In genomic region chr15:84846216-84846615, GRCm38 (mm10) we compare ENCODE assay signal across 13 mouse cellular contexts. TPM values are rescaled to one million over a fixed set of nuclear protein-coding genes. Genes with fewer than 3 reads are reported as not detected.
"Had no signal": no experiment of that assay in that cellular context is flagged by ENCODE, and none has a peak within 500 bp of the region (broad histone marks: within the 10 kb centered on the region; RNA-seq: fewer than 3 reads in every experiment).

No protein-coding gene starts in this region.

- H3K9me3 ChIP-seq: limb, embryonic 12.5 days; liver, embryonic 13.5 days; lung, embryonic 15.5 days; megakaryocyte, embryonic 14.5 days; midbrain, embryonic 13.5 days; neural tube, embryonic 12.5 days had no signal

- H3K4me3 ChIP-seq: limb, embryonic 12.5 days; liver, embryonic 13.5 days; lung, embryonic 15.5 days; megakaryocyte, embryonic 14.5 days; midbrain, embryonic 13.5 days; neural tube, embryonic 12.5 days had no signal

- H3K36me3 ChIP-seq: limb, embryonic 12.5 days; liver, embryonic 13.5 days; lung, embryonic 15.5 days had no signal

- H3K27ac ChIP-seq: limb, embryonic 12.5 days; liver, embryonic 13.5 days; lung, embryonic 15.5 days; macrophage; midbrain, embryonic 13.5 days; neural tube, embryonic 12.5 days; stomach, postnatal 0 days had no signal

- H3K4me2 ChIP-seq: limb, embryonic 12.5 days; liver, embryonic 13.5 days; lung, embryonic 15.5 days; midbrain, embryonic 13.5 days; neural tube, embryonic 12.5 days had no signal

- DNase-seq: kidney, postnatal 14 days; liver; liver, embryonic 13.5 days; liver, postnatal 0 days; lung, postnatal 14 days; thymus, postnatal 4 days had no signal

- ATAC-seq: liver, postnatal 0 days; midbrain, embryonic 13.5 days had no signal

- H3K27me3 ChIP-seq: limb, embryonic 12.5 days; lung, embryonic 15.5 days; midbrain, embryonic 13.5 days; neural tube, embryonic 12.5 days had no signal

- H3K9ac ChIP-seq: limb, embryonic 12.5 days; liver, embryonic 13.5 days; liver, postnatal 0 days; lung, embryonic 15.5 days; midbrain, embryonic 13.5 days; neural tube, embryonic 12.5 days had no signal

RNA-seq across cellular contexts. Expression of gene Phf21b, which starts 9.6 kb away (rescaled TPM):
- polyA plus RNA-seq: liver, postnatal 0 days had no signal
